Mouse (Mus musculus) right cerebral cortex, postnatal 10 days (tissue): ENCODE data around the gene Epyc.
"Not testable (repeated sequence)": the region's sequence is repeated elsewhere in the genome, so short reads cannot be mapped to it uniquely, and the experiment has no call there.

Experiments
- DNase-seq, 2 experiments: peaks; one replicate each; pipeline ENCODE4 v3.0.0; 2021; ENCODE audit warnings: low spot score in 2 of 2

Gene Epyc

DNA sequence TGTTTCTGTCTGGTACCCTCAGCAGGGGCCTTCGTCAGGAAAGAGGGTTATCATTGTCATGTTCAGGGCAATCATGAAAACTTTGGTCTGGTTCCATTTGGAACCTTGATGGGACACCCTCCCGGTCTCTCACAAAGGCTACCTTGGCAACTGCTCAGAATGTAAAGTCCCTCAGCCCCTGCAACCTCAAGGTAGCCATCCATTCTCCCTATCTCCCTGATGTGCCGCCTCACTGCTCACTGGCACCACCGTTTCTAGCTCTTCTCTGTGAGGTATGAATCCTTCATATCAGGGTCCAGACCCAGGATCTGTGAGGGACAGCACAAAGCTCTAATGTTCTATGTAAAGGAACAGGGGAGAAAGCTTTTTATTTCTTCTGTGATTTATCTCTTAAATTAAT is 70.7 kb downstream of the Epyc start:
- no peak for DNase-seq

DNA sequence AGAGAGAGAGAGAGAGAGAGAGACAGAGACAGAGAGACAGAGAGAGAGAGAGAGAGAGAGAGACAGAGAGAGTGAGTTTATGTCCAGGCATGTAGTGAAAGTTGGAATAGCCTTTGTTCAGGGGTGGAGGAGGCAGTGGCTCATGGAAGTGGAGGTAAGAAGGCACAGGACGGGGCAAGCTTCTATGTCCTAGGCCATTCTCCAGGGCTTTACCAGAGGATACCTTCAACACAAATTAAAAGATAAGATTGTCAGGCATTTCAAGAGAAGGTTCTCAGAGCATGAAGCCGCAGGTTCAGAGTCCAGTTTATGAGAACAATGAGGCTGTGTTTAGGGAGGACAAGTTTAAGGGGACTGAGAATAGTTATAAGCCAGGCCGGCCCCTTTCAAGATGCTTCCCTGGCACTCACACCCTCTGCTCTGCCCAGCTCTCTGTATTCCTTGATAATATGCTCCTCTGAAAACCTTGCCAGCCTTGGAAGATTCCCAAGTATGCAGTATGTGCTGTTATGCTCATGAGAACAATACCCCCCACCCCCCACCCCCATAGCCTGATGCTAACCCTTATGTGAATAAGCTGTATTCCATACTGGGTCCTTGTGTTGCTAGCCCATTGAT is 71.5 kb downstream of the Epyc start:
- peak in 1 of 2 experiments; percentile 42 for DNase-seq

DNA sequence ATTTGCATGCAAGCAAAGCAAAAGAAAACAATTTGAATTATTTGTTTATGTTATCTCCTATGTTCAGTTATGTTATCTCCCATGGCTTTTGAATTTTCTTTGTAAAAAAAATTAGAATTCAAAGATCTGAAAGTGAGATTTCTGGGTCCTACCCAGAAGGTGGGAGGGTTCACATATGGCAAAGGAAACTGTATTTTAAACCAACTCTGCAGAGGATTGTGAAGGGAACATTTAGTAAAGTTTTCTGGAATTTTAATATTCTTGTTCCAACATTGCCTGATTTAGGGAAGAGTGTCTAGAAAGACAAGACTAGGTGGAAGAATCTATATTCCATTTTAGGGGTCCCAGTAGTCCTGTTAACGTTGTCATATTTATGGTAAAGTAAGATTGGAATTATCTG is 73.4 kb downstream of the Epyc start:
- DNase-seq, result no peak

DNA sequence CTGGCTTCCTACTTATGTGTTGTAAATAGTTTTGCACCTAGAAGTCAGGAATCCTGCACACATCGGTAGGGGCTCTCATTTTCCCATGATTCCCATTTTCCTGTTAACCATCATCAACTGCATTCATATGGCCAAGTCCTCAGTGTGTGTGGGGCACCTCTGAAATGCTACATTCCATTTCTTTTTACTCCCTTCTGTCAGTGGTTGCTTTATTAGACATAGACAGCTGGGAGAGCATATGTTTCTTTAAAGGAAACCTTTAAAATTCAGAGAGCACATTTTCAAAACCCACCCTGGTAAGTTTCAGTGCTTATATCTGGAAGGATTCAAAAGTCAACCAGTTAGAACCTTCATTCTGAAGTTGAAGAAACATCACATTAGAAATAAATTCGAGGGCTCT is 74.2 kb downstream of the Epyc start:
- no peak for DNase-seq

DNA sequence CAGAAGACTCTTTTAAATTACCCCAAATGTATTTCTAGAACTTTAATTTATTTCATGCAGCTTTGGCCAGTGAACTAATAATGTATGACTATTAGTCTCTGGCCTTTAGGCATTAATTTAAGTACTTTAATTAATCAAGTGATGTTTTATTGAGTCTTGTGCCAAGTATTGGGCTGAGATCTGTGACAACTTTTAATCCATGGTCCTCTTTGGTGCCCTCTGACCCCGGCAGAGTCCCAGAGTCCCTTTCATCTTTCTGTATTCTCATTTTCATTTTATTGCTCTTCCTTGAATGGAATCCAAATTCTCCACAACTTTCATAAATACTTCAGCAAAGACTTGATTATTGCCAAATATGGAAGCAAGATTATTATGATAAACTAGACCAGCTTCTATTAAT is 76.8 kb downstream of the Epyc start:
- DNase-seq, result no peak

DNA sequence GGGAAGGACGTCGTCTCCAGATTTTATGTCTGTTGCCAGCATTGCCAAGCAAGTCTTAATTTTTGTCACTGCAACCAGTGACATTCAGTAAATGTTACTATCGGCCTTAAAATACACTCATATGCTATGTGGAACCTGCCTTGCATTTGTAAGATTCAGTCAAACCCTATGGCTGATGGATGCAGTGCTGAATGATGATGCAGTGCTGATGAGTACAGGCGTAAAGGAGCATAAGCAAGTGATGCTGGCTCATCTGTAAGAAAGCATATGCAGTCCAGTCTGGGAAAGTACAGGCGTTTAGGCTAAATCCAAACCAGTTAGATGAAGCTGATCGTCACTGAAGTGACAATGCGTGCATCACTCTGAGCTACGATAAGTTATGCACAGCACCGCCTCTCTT is 78.8 kb downstream of the Epyc start:
- no peak for DNase-seq

DNA sequence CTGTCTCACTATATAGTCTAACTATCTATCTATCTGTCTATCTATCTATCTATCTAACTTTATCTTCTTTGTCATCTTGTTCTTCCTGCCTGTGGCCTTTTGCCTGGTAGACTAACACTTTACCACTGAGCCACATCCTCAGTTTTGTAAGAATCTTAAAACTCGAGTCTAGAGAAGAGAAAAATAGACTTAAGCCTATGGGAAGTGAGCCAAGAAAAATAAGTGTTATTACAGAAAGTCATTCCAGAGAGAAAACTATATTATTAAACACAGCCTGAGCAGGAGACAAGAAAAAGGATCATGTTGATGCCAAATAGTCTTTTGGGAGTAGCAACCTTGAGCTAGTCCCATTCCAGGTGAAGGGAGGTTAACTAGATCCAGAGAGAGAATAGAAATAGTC is 82.1 kb downstream of the Epyc start:
- no peak for DNase-seq

DNA sequence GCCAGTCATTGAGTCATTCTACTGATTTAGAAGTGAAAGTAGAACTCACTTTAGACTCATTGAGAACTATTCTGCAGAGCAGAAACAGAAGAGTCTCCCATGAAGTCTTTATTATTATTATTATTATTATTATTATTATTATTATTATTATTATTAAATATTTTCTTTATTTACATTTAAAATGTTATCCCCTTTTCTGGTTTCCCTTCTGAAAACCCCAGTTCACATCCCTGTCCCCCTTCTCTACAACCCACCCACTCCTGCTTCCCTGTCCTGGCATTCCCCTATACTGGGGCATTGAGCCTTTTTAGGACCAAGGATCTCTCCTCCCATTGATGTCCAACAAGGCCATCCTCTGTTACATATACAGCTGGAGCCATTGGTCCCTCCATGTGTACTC is 82.8 kb downstream of the Epyc start, which contains the start of gene C030005K15Rik:
Gene C030005K15Rik (minus strand): TSS at position 101 of the 400 bp plus-strand sequence.
- DNase-seq, result not testable (repeated sequence)
